In the genomic region with DNA sequence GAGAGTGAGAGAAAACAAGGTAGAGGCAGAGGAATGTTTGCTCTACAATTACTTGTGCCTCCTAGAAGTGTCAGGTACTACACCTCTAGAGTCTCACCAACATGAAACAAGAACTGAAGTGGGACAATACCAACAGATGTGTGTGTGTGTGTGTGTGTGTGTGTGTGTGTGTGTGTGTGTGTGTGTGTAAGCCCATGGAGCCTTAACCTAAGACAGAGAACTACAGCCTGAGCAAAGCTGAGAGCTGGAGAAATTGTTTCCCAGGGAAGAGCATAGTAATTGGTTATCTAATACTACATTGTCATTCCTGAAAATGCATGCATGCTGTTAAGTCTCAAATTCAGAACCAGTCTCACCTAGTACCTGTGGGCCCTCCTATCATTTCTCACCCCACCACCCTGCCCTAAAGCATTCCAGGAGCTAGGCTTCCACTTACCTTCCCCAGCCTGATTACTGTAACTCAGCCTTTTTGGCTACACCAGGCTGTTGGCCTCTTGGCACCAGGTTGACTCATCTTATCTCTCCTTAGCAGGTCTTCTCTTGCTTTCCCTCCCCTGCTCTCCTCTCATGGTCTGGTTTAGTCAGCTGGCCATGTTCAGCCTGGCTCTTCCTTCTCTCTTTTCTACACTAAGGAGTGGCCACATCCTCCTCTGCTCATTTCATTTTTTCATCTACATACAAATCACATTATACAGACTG, we compare ENCODE assay signal across 15 mouse cellular contexts. TPM values are rescaled to one million over a fixed set of nuclear protein-coding genes. Genes with fewer than 3 reads are reported as not detected.
DNase-seq lines count a peak whose midpoint lies in the region; ATAC-seq and TF ChIP-seq lines count a peak whose summit lies in the region.
"Had no signal": no experiment of that assay in that cellular context is flagged by ENCODE, and none has a peak within 500 bp of the region (broad histone marks: within the 10 kb centered on the region; RNA-seq: fewer than 3 reads in every experiment).

No protein-coding gene starts in this region.

- H3K27ac ChIP-seq in lung, postnatal 0 days (ENCODE audit: low read length): no peak overlapping the region
- H3K27ac ChIP-seq in liver, postnatal 0 days (ENCODE audit: low read depth): peak overlapping the region; percentile 34; the same call in 1 of the 2 replicates
- H3K27ac ChIP-seq in cerebellum, adult 2 months (ENCODE audit: insufficient read depth, low read length): no peak overlapping the region
- H3K27ac ChIP-seq: heart, embryonic 13.5 days; left cerebral cortex, adult 2 months; limb, embryonic 13.5 days had no signal

- no peak for TF ChIP-seq EP300 in lung, postnatal 0 days (IDR thresholded peaks at IDR 0.05)
- peak; percentile 78 for TF ChIP-seq EP300 in liver, postnatal 0 days (IDR thresholded peaks at IDR 0.05; ENCODE audit: low read depth)

- H3K36me3 ChIP-seq in lung, postnatal 0 days (ENCODE audit: insufficient read depth, low read length): no peaks in the 10 kb centered on the region
- peaks cover 23% of the 10 kb centered on the region for H3K36me3 ChIP-seq in erythroblast, embryonic 14.5 days (ENCODE audit: control insufficient read depth)
- no peaks in the 10 kb centered on the region for H3K36me3 ChIP-seq in liver, postnatal 0 days (replicated peaks; ENCODE audit: insufficient read depth, low read length)

- DNase-seq in lung, postnatal 0 days (ENCODE audit: low spot score): peak; percentile 4
- no peak for DNase-seq in lung, adult 18-20 months
- peak; percentile 83 for DNase-seq in c-Kit-negative CD71-positive TER-119-positive erythroid progenitor cells, embryonic 14.5 days (ENCODE audit: low read depth, low spot score)
- DNase-seq in liver, postnatal 0 days: peak; percentile 20
- DNase-seq in cerebellum, postnatal 14 days: no peak
- no peak for DNase-seq in layer of hippocampus, postnatal 36 days
- no peak for DNase-seq in cerebellum, adult 2 months
- DNase-seq: adrenal gland, adult 8-10 months; gastrocnemius, postnatal 10 days; kidney, adult 9 months; right cerebral cortex, adult 18-20 months had no signal

- no peak for ATAC-seq in lung, postnatal 0 days
- peak; percentile 98 for ATAC-seq in liver, postnatal 0 days

- no peak overlapping the region for H3K4me2 ChIP-seq in lung, postnatal 0 days (replicated peaks; ENCODE audit: low read depth, low read length)
- H3K4me2 ChIP-seq in liver, postnatal 0 days (ENCODE audit: low read depth, low read length): 0 out of 2 replicates have a peak overlapping the region, but pooled peaks have one; percentile 6
- H3K4me2 ChIP-seq: heart, embryonic 13.5 days; limb, embryonic 13.5 days had no signal

- H3K9ac ChIP-seq in lung, postnatal 0 days (replicated peaks; ENCODE audit: low read depth): no peak overlapping the region
- no peak overlapping the region for H3K9ac ChIP-seq in liver, postnatal 0 days (replicated peaks)
- H3K9ac ChIP-seq: heart, embryonic 13.5 days; limb, embryonic 13.5 days had no signal

- H3K4me3 ChIP-seq in lung, postnatal 0 days (ENCODE audit: low read depth, low read length): no peak overlapping the region
- H3K4me3 ChIP-seq in erythroblast, embryonic 14.5 days (replicated peaks): peak overlapping the region; percentile 34
- H3K4me3 ChIP-seq in liver, postnatal 0 days (ENCODE audit: low read depth, low read length): no peak overlapping the region
- no peak overlapping the region for H3K4me3 ChIP-seq in cerebellum, adult 2 months (replicated peaks; ENCODE audit: insufficient read depth, low read depth, low read length)
- H3K4me3 ChIP-seq: heart, embryonic 13.5 days; left cerebral cortex, adult 2 months; limb, embryonic 13.5 days had no signal

- no peaks in the 10 kb centered on the region for H3K4me1 ChIP-seq in lung, postnatal 0 days (ENCODE audit: insufficient read depth, low read depth, low read length)
- peaks cover 49% of the 10 kb centered on the region for H3K4me1 ChIP-seq in erythroblast, embryonic 14.5 days (ENCODE audit: control insufficient read depth)
- peaks cover 4% of the 10 kb centered on the region for H3K4me1 ChIP-seq in liver, postnatal 0 days (ENCODE audit: insufficient read depth)
- no peaks in the 10 kb centered on the region for H3K4me1 ChIP-seq in cerebellum, adult 2 months (ENCODE audit: control insufficient read depth, insufficient read depth, low read length)
- H3K4me1 ChIP-seq: heart, embryonic 13.5 days; limb, embryonic 13.5 days had no signal

- no peaks in the 10 kb centered on the region for H3K27me3 ChIP-seq in lung, postnatal 0 days (replicated peaks; ENCODE audit: insufficient read depth, low read length)
- no peaks in the 10 kb centered on the region for H3K27me3 ChIP-seq in erythroblast, embryonic 14.5 days (ENCODE audit: control insufficient read depth)
- no peaks in the 10 kb centered on the region for H3K27me3 ChIP-seq in liver, postnatal 0 days (ENCODE audit: insufficient read depth, low read length)
- H3K27me3 ChIP-seq in cerebellum, adult 2 months (ENCODE audit: control insufficient read depth, insufficient read depth, low read length): no peaks in the 10 kb centered on the region
- H3K27me3 ChIP-seq: heart, embryonic 13.5 days; limb, embryonic 13.5 days had no signal

- TF ChIP-seq CTCF in lung, postnatal 0 days (IDR thresholded peaks at IDR 0.05): no peak
- no peak for TF ChIP-seq CTCF in liver, postnatal 0 days (IDR thresholded peaks at IDR 0.05; ENCODE audit: low read depth)
- TF ChIP-seq CTCF in cerebellum, adult 2 months (IDR thresholded peaks at IDR 0.05; ENCODE audit: borderline replicate concordance, insufficient read depth, low read depth, low read length): no peak

- no peak for TF ChIP-seq POLR2A in cerebellum, adult 2 months (IDR thresholded peaks at IDR 0.05; ENCODE audit: borderline replicate concordance, insufficient read depth, low read length)

- H3K9me3 ChIP-seq in lung, postnatal 0 days (ENCODE audit: low read length): no peaks in the 10 kb centered on the region
- no peaks in the 10 kb centered on the region for H3K9me3 ChIP-seq in erythroblast, embryonic 14.5 days (ENCODE audit: control insufficient read depth, low read length)
- H3K9me3 ChIP-seq in liver, postnatal 0 days (ENCODE audit: low read length): no peaks in the 10 kb centered on the region
- H3K9me3 ChIP-seq: heart, embryonic 13.5 days had no signal

RNA-seq across cellular contexts. Expression of a gene that starts 26.0 kb away (rescaled TPM):
- 106 TPM in 2 replicates for polyA plus RNA-seq in lung, postnatal 0 days (2015; fragmentation: Nextera tagmentation; extraction: Ambion mirVana)
- 1.6 and 1.8 TPM in 2 replicates for polyA plus RNA-seq in erythroblast, embryonic 14.5 days (2012)
- polyA plus RNA-seq in liver, postnatal 0 days (2015; fragmentation: Nextera tagmentation; extraction: Ambion mirVana): 114 and 116 TPM in 2 replicates
- 10 to 100 TPM; 41.5 to 45.6 TPM for total RNA-seq in layer of hippocampus, postnatal 36 days (2021)
- polyA plus RNA-seq in cerebellum, adult 2 months (2012; rRNA removed): 68.6 and 80.1 TPM in 2 replicates

Comparison
In these comparisons a context has a peak if more than half of its experiments do, and no peak if none do; other contexts are left out.
1. DNase-seq: peak in lung, postnatal 0 days (single experiment), c-Kit-negative CD71-positive TER-119-positive erythroid progenitor cells, embryonic 14.5 days (single experiment) and liver, postnatal 0 days (single experiment); none in lung, adult 18-20 months (0 of 2), cerebellum, postnatal 14 days (0 of 2), layer of hippocampus, postnatal 36 days (0 of 2) and cerebellum, adult 2 months (0 of 2).
2. RNA of a gene that starts 26.0 kb away (polyA plus RNA-seq): 114 to 116 TPM in liver, postnatal 0 days, 106 TPM in lung, postnatal 0 days and 68.6 to 80.1 TPM in cerebellum, adult 2 months; 1.6 to 1.8 TPM in erythroblast, embryonic 14.5 days; every median in the first group is over 10 times any median in the second.